In genomic region chr11:120117626-120118025, GRCm38 (mm10) we compare ENCODE assay signal across 12 mouse cellular contexts.
"Had no signal": no experiment of that assay in that cellular context is flagged by ENCODE, and none has a peak within 500 bp of the region (broad histone marks: within the 10 kb centered on the region; RNA-seq: fewer than 3 reads in every experiment).

No protein-coding gene starts in this region.

- DNase-seq: left cerebral cortex, postnatal 4 days; liver; liver, embryonic 13.5 days; liver, postnatal 0 days; lung, adult 18-20 months; lung, adult 2 months; lung, embryonic 14.5 days; lung, postnatal 10 days; lung, postnatal 14 days; lung, postnatal 36 days; lung, postnatal 4 days; midbrain, embryonic 14.5 days had no signal
